In the genomic region with DNA sequence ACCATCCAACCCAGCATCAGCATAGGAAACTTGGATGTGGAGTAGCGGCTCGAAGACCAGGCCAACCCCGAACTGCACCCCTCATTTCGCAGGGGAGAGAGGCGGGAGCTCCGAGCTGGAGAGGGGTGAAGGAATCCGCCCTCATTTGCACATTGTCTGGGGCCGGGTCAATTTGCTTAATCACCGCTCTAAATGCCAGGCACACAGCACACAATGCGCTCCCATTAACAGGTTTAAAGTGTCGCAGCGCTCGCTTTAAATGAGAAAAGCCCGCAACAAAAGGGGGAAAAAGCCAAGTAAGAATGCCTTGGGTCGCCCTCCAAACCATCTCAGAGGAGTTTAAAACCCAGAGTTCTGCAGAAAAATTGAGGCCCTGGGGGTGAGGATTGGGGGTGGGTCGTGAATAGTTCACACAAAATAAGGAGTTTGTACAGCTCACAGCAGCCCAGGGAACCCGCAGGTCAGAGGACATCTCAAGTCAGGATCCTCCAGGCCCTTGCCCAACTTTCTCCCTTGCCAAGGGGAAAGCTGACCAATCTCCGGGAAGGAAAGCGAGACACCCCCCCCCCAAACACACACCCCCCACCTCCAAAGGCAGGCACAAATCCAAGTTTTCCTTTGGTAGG, we compare ENCODE assay signal across 8 mouse cellular contexts. TPM values are rescaled to one million over a fixed set of nuclear protein-coding genes. Genes with fewer than 3 reads are reported as not detected.
A peak's percentile ranks its signal among the peaks of the same experiment; 100 is the strongest.
DNase-seq lines count a peak whose midpoint lies in the region; ATAC-seq and TF ChIP-seq lines count a peak whose summit lies in the region.

No protein-coding gene starts in this region.

- no peak for TF ChIP-seq POLR2A in myocyte (IDR thresholded peaks at IDR 0.05; ENCODE audit: insufficient read length, low read depth)

- peaks cover 34% of the 10 kb centered on the region for H3K79me2 ChIP-seq in myocyte (ENCODE audit: control insufficient read depth, insufficient read depth)

- no peak for DNase-seq in layer of hippocampus, adult 2 months (ENCODE audit: low spot score in 2 of 2)
- DNase-seq in layer of hippocampus, adult 11-12 months (ENCODE audit: low spot score), result no peak
- peak; percentile 9 for DNase-seq in forebrain, postnatal 0 days
- DNase-seq in kidney, postnatal 4 days, result peak; percentile 31 to 36
- DNase-seq in urinary bladder, adult 2 months (ENCODE audit: low spot score), result no peak
- DNase-seq in gastrocnemius, postnatal 10 days, result no peak

- no peaks in the 10 kb centered on the region for H3K27me3 ChIP-seq in forebrain, postnatal 0 days (ENCODE audit: insufficient read depth, low read length)
- H3K27me3 ChIP-seq in myocyte (ENCODE audit: control insufficient read depth, insufficient read depth, insufficient read length), result no peaks in the 10 kb centered on the region

- H3K9ac ChIP-seq in forebrain, postnatal 0 days, result no peak overlapping the region

- peak overlapping the region; percentile 76; the same call in 1 of the 2 replicates for H3K27ac ChIP-seq in layer of hippocampus, adult 2 months
- H3K27ac ChIP-seq in forebrain, postnatal 0 days (ENCODE audit: low read depth, low read length), result no peak overlapping the region

- H3K4me1 ChIP-seq in forebrain, postnatal 0 days (ENCODE audit: insufficient read depth), result no peaks in the 10 kb centered on the region

- H3K9me3 ChIP-seq in forebrain, postnatal 0 days (ENCODE audit: low read length), result no peaks in the 10 kb centered on the region

- peak overlapping the region; percentile 91 for H3ac ChIP-seq in myocyte (ENCODE audit: control insufficient read depth, insufficient read length)

- ATAC-seq in forebrain, postnatal 0 days, result no peak
- ATAC-seq in frontal cortex, adult (ENCODE audit: low TSS enrichment), result no peak

- WGBS in forebrain, postnatal 0 days, result 5% methylated on average over 19 of the region's 19 CpGs

- H3K4me2 ChIP-seq in forebrain, postnatal 0 days (ENCODE audit: low read depth), result peak overlapping the region; percentile 100
- peak overlapping the region; percentile 81 for H3K4me2 ChIP-seq in myocyte (ENCODE audit: low read depth)

- H3K4me3 ChIP-seq in layer of hippocampus, adult 2 months, result peak overlapping the region; percentile 56
- H3K4me3 ChIP-seq in forebrain, postnatal 0 days (ENCODE audit: low read depth, low read length), result peak overlapping the region; percentile 65
- H3K4me3 ChIP-seq in myocyte, result peak overlapping the region; percentile 70

- no peaks in the 10 kb centered on the region for H3K36me3 ChIP-seq in forebrain, postnatal 0 days (ENCODE audit: insufficient read depth)
- no peaks in the 10 kb centered on the region for H3K36me3 ChIP-seq in myocyte (ENCODE audit: control insufficient read depth, insufficient read depth)

- no peak for TF ChIP-seq CTCF in layer of hippocampus, adult 2 months (conservative IDR thresholded peaks at IDR 0.05)
- TF ChIP-seq CTCF in forebrain, postnatal 0 days (IDR thresholded peaks at IDR 0.05; ENCODE audit: low read depth), result no peak

TF ChIP-seq in myocyte, 11 proteins besides CTCF, POLR2A, EP300 and RAD21:
- no peak for TF ChIP-seq MYOG (IDR thresholded peaks at IDR 0.05; ENCODE audit: control insufficient read depth in 1 of 3, insufficient read depth in 1 of 3, insufficient read length in 2 of 3, low read depth in 2 of 3)
- TF ChIP-seq TCF3 (IDR thresholded peaks at IDR 0.05; ENCODE audit: insufficient read length, low read depth), result no peak
- no peak for TF ChIP-seq MYOD1 (IDR thresholded peaks at IDR 0.05; ENCODE audit: control insufficient read depth in 1 of 3, insufficient read length in 2 of 3, low read depth in 2 of 3)
- TF ChIP-seq E2F4 (IDR thresholded peaks at IDR 0.05; ENCODE audit: insufficient read depth), result no peak
- TF ChIP-seq CEBPB (IDR thresholded peaks at IDR 0.05; ENCODE audit: insufficient read depth, poor library complexity, severe bottlenecking), result no peak
- no peak for TF ChIP-seq TCF12 (IDR thresholded peaks at IDR 0.05; ENCODE audit: insufficient read depth, poor library complexity, severe bottlenecking)
- no peak for TF ChIP-seq USF1 (IDR thresholded peaks at IDR 0.05; ENCODE audit: low read depth)
- TF ChIP-seq MAX (IDR thresholded peaks at IDR 0.05; ENCODE audit: low read depth), result no peak
- no peak for TF ChIP-seq REST (IDR thresholded peaks at IDR 0.05; ENCODE audit: insufficient read depth, insufficient read length)
- no peak for TF ChIP-seq POLR2AphosphoS2 (IDR thresholded peaks at IDR 0.05; ENCODE audit: insufficient read length, low read depth)

RNA-seq across cellular contexts. Expression of a gene that starts 1.6 kb away (rescaled TPM):
- total RNA-seq in layer of hippocampus, adult 2 months (2021), result 1 to 10 TPM; 3.6 to 3.8 TPM
- total RNA-seq in forebrain, postnatal 0 days (2014; rRNA removed), result 1.1 and 2.1 TPM in 2 replicates
- 3.4 and 4.5 TPM in 2 replicates for polyA plus RNA-seq in forebrain, postnatal 0 days (2015; fragmentation: Nextera tagmentation; extraction: Ambion mirVana)
- 13.3 TPM for polyA plus RNA-seq in myocyte (2012; fragmentation: generic; extraction: Trizol)
- polyA plus RNA-seq in urinary bladder, adult 2 months (2012; rRNA removed), result 19.5 and 28.0 TPM in 2 replicates
- 10 to 100 TPM; 13.7 to 16.4 TPM for total RNA-seq in gastrocnemius, postnatal 10 days (2021)

Comparison
In these comparisons a context has a peak if more than half of its experiments do, and no peak if none do; other contexts are left out.
1. DNase-seq: peak in forebrain, postnatal 0 days (single experiment) and kidney, postnatal 4 days (2 of 2); none in layer of hippocampus, adult 2 months (0 of 2), layer of hippocampus, adult 11-12 months (single experiment), urinary bladder, adult 2 months (single experiment) and gastrocnemius, postnatal 10 days (single experiment).
2. Peak in every context shown above with its lines, with median percentiles within 50 percentile points of each other: H3K4me3 ChIP-seq.